Mouse (Mus musculus): Measurements from ENCODE around the gene Zmynd8. TPM values are rescaled to one million over a fixed set of nuclear protein-coding genes. Genes with fewer than 3 reads are reported as not detected.

Gene Zmynd8
- polyA plus RNA-seq, 1 experiment from 2014 or later: 52.9 TPM

- WGBS: 72% methylated on average over 3 of the region's 3 CpGs
- Histone ChIP-seq H3K9me3 (ENCODE audit: control insufficient read depth, low read length) (no peaks in the 10 kb centered on the region), H3K4me3 (ENCODE audit: low read depth, low read length) (no peak overlapping the region), H3K9ac (ENCODE audit: low read depth, low read length) (no peak overlapping the region), H3K4me2 (replicated peaks; ENCODE audit: low read depth, low read length) (no peak overlapping the region), H3K27ac (ENCODE audit: low read depth, low read length) (no peak overlapping the region; the same call in 1 of the 2 replicates), H3K36me3 (ENCODE audit: control insufficient read depth, insufficient read depth, low read length) (no peaks in the 10 kb centered on the region), H3K4me1 (replicated peaks; ENCODE audit: control insufficient read depth, insufficient read depth, low read length) (peaks cover 38% of the 10 kb centered on the region), H3K27me3 (ENCODE audit: control insufficient read depth, insufficient read depth, low read length) (no peaks in the 10 kb centered on the region)
- ATAC-seq (ENCODE audit: low FRiP score) (no peak), DNase-seq (ENCODE audit: low spot score) (no peak)
Measured at GRCm38 (mm10) chr2:165873777-165874176, 25.0 kb downstream of the Zmynd8 start.

- no peak overlapping the region for H3K4me2 ChIP-seq (replicated peaks; ENCODE audit: low read depth, low read length)
- DNase-seq (ENCODE audit: low spot score) (no peak), ATAC-seq (ENCODE audit: low FRiP score) (no peak)
- no peaks in the 10 kb centered on the region for H3K27me3 ChIP-seq (ENCODE audit: control insufficient read depth, insufficient read depth, low read length)
- no peaks in the 10 kb centered on the region for H3K9me3 ChIP-seq (ENCODE audit: control insufficient read depth, low read length)
- H3K36me3 ChIP-seq (ENCODE audit: control insufficient read depth, insufficient read depth, low read length): no peaks in the 10 kb centered on the region
- WGBS: 81% methylated on average over 7 of the region's 7 CpGs
- H3K4me3 ChIP-seq (ENCODE audit: low read depth, low read length): no peak overlapping the region
- H3K27ac ChIP-seq (ENCODE audit: low read depth, low read length): no peak overlapping the region
- no peak overlapping the region for H3K9ac ChIP-seq (ENCODE audit: low read depth, low read length)
- peaks cover 36% of the 10 kb centered on the region for H3K4me1 ChIP-seq (replicated peaks; ENCODE audit: control insufficient read depth, insufficient read depth, low read length)
Measured at GRCm38 (mm10) chr2:165873196-165873595, 25.6 kb downstream of the Zmynd8 start.

- Histone ChIP-seq H3K4me1 (replicated peaks; ENCODE audit: control insufficient read depth, insufficient read depth, low read length) (peaks cover 14% of the 10 kb centered on the region), H3K4me3 (ENCODE audit: low read depth, low read length) (no peak overlapping the region), H3K27me3 (ENCODE audit: control insufficient read depth, insufficient read depth, low read length) (no peaks in the 10 kb centered on the region), H3K27ac (ENCODE audit: low read depth, low read length) (no peak overlapping the region), H3K9me3 (ENCODE audit: control insufficient read depth, low read length) (no peaks in the 10 kb centered on the region), H3K4me2 (replicated peaks; ENCODE audit: low read depth, low read length) (no peak overlapping the region), H3K36me3 (ENCODE audit: control insufficient read depth, insufficient read depth, low read length) (no peaks in the 10 kb centered on the region), H3K9ac (ENCODE audit: low read depth, low read length) (no peak overlapping the region)
- WGBS: 90% methylated on average over 1 of the region's 1 CpGs
- DNase-seq (ENCODE audit: low spot score): no peak
- no peak for ATAC-seq (ENCODE audit: low FRiP score)
Measured at GRCm38 (mm10) chr2:165869257-165869656, 29.6 kb downstream of the Zmynd8 start.

- no peak for DNase-seq (ENCODE audit: low spot score)
- Histone ChIP-seq H3K4me3 (ENCODE audit: low read depth, low read length) (no peak overlapping the region), H3K9me3 (ENCODE audit: control insufficient read depth, low read length) (no peaks in the 10 kb centered on the region), H3K27me3 (ENCODE audit: control insufficient read depth, insufficient read depth, low read length) (no peaks in the 10 kb centered on the region), H3K27ac (ENCODE audit: low read depth, low read length) (peak overlapping the region; percentile 58; the same call in 1 of the 2 replicates), H3K36me3 (ENCODE audit: control insufficient read depth, insufficient read depth, low read length) (no peaks in the 10 kb centered on the region), H3K4me2 (replicated peaks; ENCODE audit: low read depth, low read length) (no peak overlapping the region), H3K9ac (ENCODE audit: low read depth, low read length) (no peak overlapping the region), H3K4me1 (replicated peaks; ENCODE audit: control insufficient read depth, insufficient read depth, low read length) (peaks cover 13% of the 10 kb centered on the region)
- WGBS: 56% methylated on average over 8 of the region's 8 CpGs
- peak; percentile 27; the same call in 1 of the 2 replicates for ATAC-seq (ENCODE audit: low FRiP score)
Measured at GRCm38 (mm10) chr2:165868522-165869175, 30.2 kb downstream of the Zmynd8 start.

GRCm38 (mm10) chr2:165867549-165867948 is 31.3 kb downstream of the Zmynd8 start:
- H3K4me1 ChIP-seq (replicated peaks; ENCODE audit: control insufficient read depth, insufficient read depth, low read length): peaks cover 13% of the 10 kb centered on the region
- H3K4me2 ChIP-seq (replicated peaks; ENCODE audit: low read depth, low read length): no peak overlapping the region
- 83% methylated on average over 9 of the region's 9 CpGs for WGBS
- no peak overlapping the region for H3K9ac ChIP-seq (ENCODE audit: low read depth, low read length)
- H3K4me3 ChIP-seq (ENCODE audit: low read depth, low read length): no peak overlapping the region
- H3K9me3 ChIP-seq (ENCODE audit: control insufficient read depth, low read length): no peaks in the 10 kb centered on the region
- ATAC-seq (ENCODE audit: low FRiP score) (no peak), DNase-seq (ENCODE audit: low spot score) (no peak)
- H3K27ac ChIP-seq (ENCODE audit: low read depth, low read length): peak overlapping the region; percentile 80
- no peaks in the 10 kb centered on the region for H3K27me3 ChIP-seq (ENCODE audit: control insufficient read depth, insufficient read depth, low read length)
- H3K36me3 ChIP-seq (ENCODE audit: control insufficient read depth, insufficient read depth, low read length): no peaks in the 10 kb centered on the region

DNA sequence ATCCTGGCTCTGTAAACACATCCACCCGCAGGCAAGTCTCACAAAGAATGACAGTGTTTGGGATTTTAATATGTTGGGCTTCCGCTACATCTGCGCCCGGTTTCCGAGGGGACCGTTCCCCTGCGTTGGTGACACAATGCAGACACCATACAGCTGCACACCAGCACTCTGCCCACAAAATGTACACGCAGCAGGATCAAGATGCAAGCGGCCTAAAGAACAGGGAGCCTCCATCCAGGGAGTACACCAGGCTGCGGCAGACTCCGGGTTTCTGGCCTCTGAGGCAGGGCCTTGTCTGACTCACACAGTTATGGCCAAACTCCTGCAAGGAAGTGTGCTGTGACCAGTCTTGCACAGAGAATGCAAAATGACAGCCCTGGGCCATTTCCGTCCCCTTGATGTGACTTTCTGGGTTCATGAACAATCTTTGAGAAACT is 31.8 kb downstream of the Zmynd8 start:
- WGBS: 64% methylated on average over 12 of the region's 12 CpGs
- peak overlapping the region; percentile 1; the same call in 1 of the 2 replicates for H3K9ac ChIP-seq (ENCODE audit: low read depth, low read length)
- peak overlapping the region; percentile 80 for H3K27ac ChIP-seq (ENCODE audit: low read depth, low read length)
- H3K9me3 ChIP-seq (ENCODE audit: control insufficient read depth, low read length): no peaks in the 10 kb centered on the region
- H3K4me2 ChIP-seq (replicated peaks; ENCODE audit: low read depth, low read length): no peak overlapping the region
- peaks cover 13% of the 10 kb centered on the region for H3K4me1 ChIP-seq (replicated peaks; ENCODE audit: control insufficient read depth, insufficient read depth, low read length)
- DNase-seq (ENCODE audit: low spot score): no peak
- no peaks in the 10 kb centered on the region for H3K36me3 ChIP-seq (ENCODE audit: control insufficient read depth, insufficient read depth, low read length)
- no peak overlapping the region for H3K4me3 ChIP-seq (ENCODE audit: low read depth, low read length)
- no peaks in the 10 kb centered on the region for H3K27me3 ChIP-seq (ENCODE audit: control insufficient read depth, insufficient read depth, low read length)
- ATAC-seq (ENCODE audit: low FRiP score): peak; percentile 43; the same call in 1 of the 2 replicates

DNA sequence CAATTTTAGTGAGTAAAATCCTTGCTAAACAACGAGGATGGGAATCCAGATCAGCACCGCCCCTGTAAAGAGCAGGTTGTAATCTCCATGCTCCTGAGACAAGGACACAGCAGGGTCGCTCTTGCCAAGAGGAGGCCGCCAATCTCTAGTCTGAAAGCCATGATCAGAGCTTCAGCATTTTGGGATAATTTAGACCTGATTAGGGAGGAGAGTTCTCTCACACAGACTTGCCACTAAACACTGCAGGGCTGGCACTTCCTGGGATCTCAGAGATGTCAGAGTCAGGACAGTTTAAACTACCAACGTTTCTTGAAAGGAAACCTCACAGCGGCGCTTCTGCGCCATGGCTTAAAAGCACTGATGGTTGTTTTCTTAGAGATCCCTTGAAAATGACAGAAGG is 32.4 kb downstream of the Zmynd8 start:
- no peak for ATAC-seq (ENCODE audit: low FRiP score)
- no peaks in the 10 kb centered on the region for H3K9me3 ChIP-seq (ENCODE audit: control insufficient read depth, low read length)
- DNase-seq (ENCODE audit: low spot score): no peak
- WGBS: 63% methylated on average over 8 of the region's 8 CpGs
- peaks cover 13% of the 10 kb centered on the region for H3K4me1 ChIP-seq (replicated peaks; ENCODE audit: control insufficient read depth, insufficient read depth, low read length)
- no peaks in the 10 kb centered on the region for H3K36me3 ChIP-seq (ENCODE audit: control insufficient read depth, insufficient read depth, low read length)
- peak overlapping the region; percentile 80 for H3K27ac ChIP-seq (ENCODE audit: low read depth, low read length)
- no peaks in the 10 kb centered on the region for H3K27me3 ChIP-seq (ENCODE audit: control insufficient read depth, insufficient read depth, low read length)
- H3K4me3 ChIP-seq (ENCODE audit: low read depth, low read length): no peak overlapping the region
- peak overlapping the region; percentile 1; the same call in 1 of the 2 replicates for H3K9ac ChIP-seq (ENCODE audit: low read depth, low read length)
- H3K4me2 ChIP-seq (replicated peaks; ENCODE audit: low read depth, low read length): no peak overlapping the region

DNA sequence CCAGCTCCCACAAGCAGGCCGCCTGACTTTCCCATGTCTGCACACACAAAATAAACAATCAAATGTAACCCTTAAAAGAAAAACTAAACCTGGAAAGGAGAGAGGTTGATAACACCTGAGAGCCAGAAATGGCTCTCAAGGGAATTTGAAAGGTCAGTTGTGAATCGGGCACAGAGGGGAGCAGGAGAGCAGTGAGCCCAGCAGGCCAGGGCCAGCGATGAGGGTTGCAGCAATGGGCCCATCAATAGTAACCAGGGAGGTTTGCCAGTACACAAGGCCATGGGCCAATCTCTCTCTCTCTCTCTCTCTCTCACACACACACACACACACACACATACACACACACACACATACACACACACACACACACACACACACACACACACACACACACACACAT is 34.0 kb downstream of the Zmynd8 start:
- no peak overlapping the region for H3K27ac ChIP-seq (ENCODE audit: low read depth, low read length)
- no peaks in the 10 kb centered on the region for H3K27me3 ChIP-seq (ENCODE audit: control insufficient read depth, insufficient read depth, low read length)
- no peaks in the 10 kb centered on the region for H3K9me3 ChIP-seq (ENCODE audit: control insufficient read depth, low read length)
- H3K4me1 ChIP-seq (replicated peaks; ENCODE audit: control insufficient read depth, insufficient read depth, low read length): peaks cover 13% of the 10 kb centered on the region
- H3K4me2 ChIP-seq (replicated peaks; ENCODE audit: low read depth, low read length): no peak overlapping the region
- H3K9ac ChIP-seq (ENCODE audit: low read depth, low read length): no peak overlapping the region
- 85% methylated on average over 3 of the region's 3 CpGs for WGBS
- no peak for ATAC-seq (ENCODE audit: low FRiP score)
- no peak for DNase-seq (ENCODE audit: low spot score)
- H3K4me3 ChIP-seq (ENCODE audit: low read depth, low read length): no peak overlapping the region
- H3K36me3 ChIP-seq (ENCODE audit: control insufficient read depth, insufficient read depth, low read length): no peaks in the 10 kb centered on the region
